Mouse (Mus musculus) spleen, embryonic (tissue): ENCODE data around the gene Pdp2.

Experiments
- CTCF ChIA-PET: fragments of 350-600 bp; sonication (Branson Sonifier 250); formaldehyde crosslinking; loops from one replicate; lab custom pipeline; 2022; lab: Charles Lee

The Pdp2 gene

GRCm38 (mm10) chr8:104595773-104596536 lies 4.7 kb downstream of the Pdp2 start:
- CTCF ChIA-PET = interaction anchor here (0.6 kb wide), 1 partner anchor 10 kb away, joined by 6 read pairs; no protein-coding TSS in a partner anchor

- CTCF ChIA-PET = interaction anchor here (0.6 kb wide), 1 partner anchor 46 kb away, joined by 3 read pairs; no protein-coding TSS in a partner anchor
These were observed 6.4 kb downstream of the Pdp2 start for GRCm38 (mm10) chr8:104597656-104598055.

- CTCF ChIA-PET = no interaction called here
These were observed 7.2 kb downstream of the Pdp2 start for GRCm38 (mm10) chr8:104598496-104598895.

- CTCF ChIA-PET = interaction anchor here (1.4 kb wide), 1 partner anchor 259 kb away, joined by 3 read pairs; no protein-coding TSS in a partner anchor
These were observed 10.1 kb downstream of the Pdp2 start for GRCm38 (mm10) chr8:104601386-104601785.

- CTCF ChIA-PET = interaction anchor here (0.9 to 1.4 kb wide), 2 partner anchors 9 to 260 kb away, joined by 3 to 5 read pairs; no protein-coding TSS in a partner anchor
These were observed 10.7 kb downstream of the Pdp2 start for GRCm38 (mm10) chr8:104601941-104602371.

GRCm38 (mm10) chr8:104602468-104603244 lies 11.4 kb downstream of the Pdp2 start:
- CTCF ChIA-PET = interaction anchor here (0.5 to 1.4 kb wide), 3 partner anchors 10 to 420 kb away, joined by 3 to 5 read pairs (median 5); no protein-coding TSS in a partner anchor

- CTCF ChIA-PET = interaction anchor here (0.5 kb wide), 1 partner anchor 419 kb away, joined by 5 read pairs; no protein-coding TSS in a partner anchor
These were observed 12.0 kb downstream of the Pdp2 start for GRCm38 (mm10) chr8:104603245-104603593.

- CTCF ChIA-PET = no interaction called here
These were observed 15.1 kb downstream of the Pdp2 start for GRCm38 (mm10) chr8:104606329-104606728.

- CTCF ChIA-PET = no interaction called here
These were observed 16.7 kb downstream of the Pdp2 start for GRCm38 (mm10) chr8:104607944-104608343.

- CTCF ChIA-PET = no interaction called here
These were observed 18.0 kb downstream of the Pdp2 start for GRCm38 (mm10) chr8:104609222-104609621.

GRCm38 (mm10) chr8:104610185-104610766 lies 19.0 kb downstream of the Pdp2 start:
- CTCF ChIA-PET = no interaction called here

GRCm38 (mm10) chr8:104611613-104612012 lies 20.4 kb downstream of the Pdp2 start:
- CTCF ChIA-PET = no interaction called here

GRCm38 (mm10) chr8:104613119-104613518 lies 21.9 kb downstream of the Pdp2 start:
- CTCF ChIA-PET = interaction anchor here (0.5 kb wide), 1 partner anchor 28 kb away, joined by 3 read pairs; no protein-coding TSS in a partner anchor

- CTCF ChIA-PET = no interaction called here
These were observed 29.5 kb downstream of the Pdp2 start for GRCm38 (mm10) chr8:104620765-104621164.

GRCm38 (mm10) chr8:104624161-104624560 lies 32.9 kb downstream of the Pdp2 start, which contains the start of gene Cdh16:
Gene Cdh16, minus strand, starts transcription at chr8:104624396.
- CTCF ChIA-PET = no interaction called here

GRCm38 (mm10) chr8:104627065-104627740 lies 36.0 kb downstream of the Pdp2 start:
- CTCF ChIA-PET = interaction anchor here (0.5 to 0.7 kb wide), 2 partner anchors 8 to 907 kb away, joined by 3 to 4 read pairs; no protein-coding TSS in a partner anchor

GRCm38 (mm10) chr8:104628402-104628801 lies 37.2 kb downstream of the Pdp2 start:
- CTCF ChIA-PET = no interaction called here

GRCm38 (mm10) chr8:104629306-104630110 lies 38.3 kb downstream of the Pdp2 start:
- CTCF ChIA-PET = no interaction called here

GRCm38 (mm10) chr8:104630111-104630479 lies 38.8 kb downstream of the Pdp2 start:
- CTCF ChIA-PET = no interaction called here

GRCm38 (mm10) chr8:104630574-104630973 lies 39.3 kb downstream of the Pdp2 start:
- CTCF ChIA-PET = interaction anchor here (0.7 kb wide), 1 partner anchor 721 kb away, joined by 5 read pairs; no protein-coding TSS in a partner anchor
